Mouse (Mus musculus): ENCODE data around the gene Inmt. TPM values are rescaled to one million over a fixed set of nuclear protein-coding genes. Genes with fewer than 3 reads are reported as not detected.
"Not testable (repeated sequence)": the region's sequence is repeated elsewhere in the genome, so short reads cannot be mapped to it uniquely, and the experiment has no call there.

The Inmt gene
- total and polyA plus RNA-seq, 2 experiments, result 421 to 2,435 TPM

GRCm38 (mm10) chr6:55191537-55191936 lies 16.7 kb upstream of the Inmt start:
- TF ChIP-seq POLR2A (IDR thresholded peaks at IDR 0.05; ENCODE audit: extremely low read depth, insufficient read depth, low read length) (no peak), CTCF (IDR thresholded peaks at IDR 0.05; ENCODE audit: low read depth, low read length) (no peak)
- peak; percentile 52 for DNase-seq (ENCODE audit: extremely low read depth, low read depth, low spot score)
- no peaks in the 10 kb centered on the region for H3K36me3 ChIP-seq (ENCODE audit: control insufficient read depth, insufficient read depth, low read length)
- H3K27me3 ChIP-seq (ENCODE audit: control insufficient read depth, insufficient read depth, low read length), result no peaks in the 10 kb centered on the region
- WGBS, result 16% methylated on average over 4 of the region's 4 CpGs
- H3K4me3 ChIP-seq (ENCODE audit: insufficient read depth, low read depth, low read length), result no peak overlapping the region
- H3K27ac ChIP-seq (replicated peaks; ENCODE audit: insufficient read depth, low read depth, low read length), result no peak overlapping the region
- no peaks in the 10 kb centered on the region for H3K79me2 ChIP-seq (ENCODE audit: control insufficient read depth, insufficient read depth, low read length)
- H3K9ac ChIP-seq (ENCODE audit: low read depth, low read length), result no peak overlapping the region
- peaks cover 18% of the 10 kb centered on the region for H3K4me1 ChIP-seq (ENCODE audit: control insufficient read depth, insufficient read depth, low read length)

- TF ChIP-seq POLR2A (IDR thresholded peaks at IDR 0.05; ENCODE audit: extremely low read depth, insufficient read depth, low read length) (no peak), CTCF (IDR thresholded peaks at IDR 0.05; ENCODE audit: low read depth, low read length) (no peak)
- Histone ChIP-seq H3K4me3 (ENCODE audit: insufficient read depth, low read depth, low read length) (no peak overlapping the region), H3K36me3 (ENCODE audit: control insufficient read depth, insufficient read depth, low read length) (no peaks in the 10 kb centered on the region), H3K79me2 (ENCODE audit: control insufficient read depth, insufficient read depth, low read length) (no peaks in the 10 kb centered on the region), H3K27me3 (ENCODE audit: control insufficient read depth, insufficient read depth, low read length) (no peaks in the 10 kb centered on the region), H3K27ac (replicated peaks; ENCODE audit: insufficient read depth, low read depth, low read length) (peak overlapping the region; percentile 80), H3K9ac (ENCODE audit: low read depth, low read length) (no peak overlapping the region), H3K4me1 (ENCODE audit: control insufficient read depth, insufficient read depth, low read length) (peaks cover 18% of the 10 kb centered on the region)
- DNase-seq (ENCODE audit: extremely low read depth, low read depth, low spot score), result peak; percentile 84
Measured at GRCm38 (mm10) chr6:55189406-55189805, 14.6 kb upstream of the Inmt start.

GRCm38 (mm10) chr6:55187827-55188226 lies 13.0 kb upstream of the Inmt start:
- not testable (repeated sequence) for H3K9ac ChIP-seq (ENCODE audit: low read depth, low read length); H3K36me3 ChIP-seq (ENCODE audit: control insufficient read depth, insufficient read depth, low read length); H3K4me3 ChIP-seq (ENCODE audit: insufficient read depth, low read depth, low read length); H3K27ac ChIP-seq (replicated peaks; ENCODE audit: insufficient read depth, low read depth, low read length); H3K79me2 ChIP-seq (ENCODE audit: control insufficient read depth, insufficient read depth, low read length); H3K27me3 ChIP-seq (ENCODE audit: control insufficient read depth, insufficient read depth, low read length)
- H3K4me1 ChIP-seq (ENCODE audit: control insufficient read depth, insufficient read depth, low read length), result peaks cover 23% of the 10 kb centered on the region
- DNase-seq (ENCODE audit: extremely low read depth, low read depth, low spot score), result peak; percentile 83
- 74% methylated on average over 17 of the region's 17 CpGs for WGBS

- no peak for TF ChIP-seq POLR2A (IDR thresholded peaks at IDR 0.05; ENCODE audit: extremely low read depth, insufficient read depth, low read length)
- no peak for TF ChIP-seq CTCF (IDR thresholded peaks at IDR 0.05; ENCODE audit: low read depth, low read length)
- WGBS, result 29% methylated on average over 1 of the region's 1 CpGs
- Histone ChIP-seq H3K4me1 (ENCODE audit: control insufficient read depth, insufficient read depth, low read length) (peaks cover 20% of the 10 kb centered on the region), H3K36me3 (ENCODE audit: control insufficient read depth, insufficient read depth, low read length) (no peaks in the 10 kb centered on the region), H3K9ac (ENCODE audit: low read depth, low read length) (no peak overlapping the region), H3K79me2 (ENCODE audit: control insufficient read depth, insufficient read depth, low read length) (no peaks in the 10 kb centered on the region), H3K27me3 (ENCODE audit: control insufficient read depth, insufficient read depth, low read length) (no peaks in the 10 kb centered on the region), H3K27ac (replicated peaks; ENCODE audit: insufficient read depth, low read depth, low read length) (peak overlapping the region; percentile 99), H3K4me3 (ENCODE audit: insufficient read depth, low read depth, low read length) (no peak overlapping the region)
- DNase-seq (ENCODE audit: extremely low read depth, low read depth, low spot score), result peak; percentile 96
Measured at GRCm38 (mm10) chr6:55182655-55183430, 8.0 kb upstream of the Inmt start.

- no peak for TF ChIP-seq POLR2A (IDR thresholded peaks at IDR 0.05; ENCODE audit: extremely low read depth, insufficient read depth, low read length)
- TF ChIP-seq CTCF (IDR thresholded peaks at IDR 0.05; ENCODE audit: low read depth, low read length), result no peak
- Histone ChIP-seq H3K4me1 (ENCODE audit: control insufficient read depth, insufficient read depth, low read length) (peaks cover 33% of the 10 kb centered on the region), H3K36me3 (ENCODE audit: control insufficient read depth, insufficient read depth, low read length) (no peaks in the 10 kb centered on the region), H3K79me2 (ENCODE audit: control insufficient read depth, insufficient read depth, low read length) (no peaks in the 10 kb centered on the region), H3K4me3 (ENCODE audit: insufficient read depth, low read depth, low read length) (no peak overlapping the region), H3K27ac (replicated peaks; ENCODE audit: insufficient read depth, low read depth, low read length) (peak overlapping the region; percentile 5), H3K27me3 (ENCODE audit: control insufficient read depth, insufficient read depth, low read length) (no peaks in the 10 kb centered on the region), H3K9ac (ENCODE audit: low read depth, low read length) (no peak overlapping the region)
- WGBS, result 45% methylated on average over 7 of the region's 7 CpGs
- peak; percentile 80 for DNase-seq (ENCODE audit: extremely low read depth, low read depth, low spot score)
Measured at GRCm38 (mm10) chr6:55179560-55179959, 4.7 kb upstream of the Inmt start.

- Histone ChIP-seq H3K79me2 (ENCODE audit: control insufficient read depth, insufficient read depth, low read length) (no peaks in the 10 kb centered on the region), H3K36me3 (ENCODE audit: control insufficient read depth, insufficient read depth, low read length) (no peaks in the 10 kb centered on the region), H3K27ac (replicated peaks; ENCODE audit: insufficient read depth, low read depth, low read length) (peak overlapping the region; percentile 78), H3K9ac (ENCODE audit: low read depth, low read length) (no peak overlapping the region), H3K4me1 (ENCODE audit: control insufficient read depth, insufficient read depth, low read length) (peaks cover 28% of the 10 kb centered on the region), H3K4me3 (ENCODE audit: insufficient read depth, low read depth, low read length) (no peak overlapping the region), H3K27me3 (ENCODE audit: control insufficient read depth, insufficient read depth, low read length) (no peaks in the 10 kb centered on the region)
- WGBS, result 55% methylated on average over 12 of the region's 12 CpGs
- TF ChIP-seq POLR2A (IDR thresholded peaks at IDR 0.05; ENCODE audit: extremely low read depth, insufficient read depth, low read length) (no peak), CTCF (IDR thresholded peaks at IDR 0.05; ENCODE audit: low read depth, low read length) (peak; percentile 38)
- DNase-seq (ENCODE audit: extremely low read depth, low read depth, low spot score), result peak; percentile 42
Measured at GRCm38 (mm10) chr6:55177060-55177732, 2.4 kb upstream of the Inmt start.

Measured in liver, adult 2 months (tissue).